Mouse (Mus musculus) MEL (cell line): ENCODE data around the gene Ttc16.

Experiments
- BHLHE40 ChIP-seq: IDR thresholded peaks from 2 replicates; pipeline ENCODE4 v1.6.1; 2012; ENCODE audit warnings: low read depth, mild to moderate bottlenecking, inconsistent platforms, low read length, improper control_type of control experiment, borderline replicate concordance
- CHD2 ChIP-seq: IDR thresholded peaks from 2 replicates; pipeline ENCODE4 v1.6.1; 2011; ENCODE audit warnings: low read length, improper control_type of control experiment
- CTCF ChIP-seq, 3 experiments: IDR thresholded peaks in 2 of 3; conservative IDR thresholded peaks in 1 of 3; 2 replicates each; pipeline ENCODE4 v1.5.1; 2011 to 2012; ENCODE audit warnings: low read length in 3 of 3, low read depth in 2 of 3, mild to moderate bottlenecking in 2 of 3, improper control_type of control experiment in 1 of 3, inconsistent platforms in 1 of 3, mixed read lengths in 1 of 3, moderate library complexity in 1 of 3; ENCODE audit not compliant: control insufficient read depth in 1 of 3, insufficient read depth in 1 of 3, poor library complexity in 1 of 3, severe bottlenecking in 1 of 3
- E2F4 ChIP-seq: IDR thresholded peaks from 2 replicates; pipeline ENCODE4 v1.6.1; 2011; ENCODE audit warnings: low read depth, low read length, improper control_type of control experiment, borderline replicate concordance
- MAZ ChIP-seq: IDR thresholded peaks from 2 replicates; pipeline ENCODE4 v1.6.1; 2012; ENCODE audit warnings: low read depth, mild to moderate bottlenecking, inconsistent platforms, low read length, improper control_type of control experiment
- MXI1 ChIP-seq: IDR thresholded peaks from 2 replicates; pipeline ENCODE4 v1.6.1; 2011; ENCODE audit warnings: mild to moderate bottlenecking, low read depth, low read length, improper control_type of control experiment
- POLR2A ChIP-seq, 2 experiments: IDR thresholded peaks; 2 replicates each; pipeline ENCODE4 v1.6.1; 2011 to 2012; ENCODE audit warnings: low read length in 2 of 2, mild to moderate bottlenecking in 2 of 2, control low read depth in 1 of 2, improper control_type of control experiment in 1 of 2, low read depth in 1 of 2, moderate library complexity in 1 of 2; ENCODE audit not compliant: control insufficient read depth in 1 of 2, insufficient read depth in 1 of 2, poor library complexity in 1 of 2
- POLR2AphosphoS2 ChIP-seq: IDR thresholded peaks from 2 replicates; pipeline ENCODE4 v1.6.1; 2011; ENCODE audit warnings: low read length, improper control_type of control experiment
- SMC3 ChIP-seq: IDR thresholded peaks from 2 replicates; pipeline ENCODE4 v1.6.1; 2011; ENCODE audit warnings: low read depth, low read length, improper control_type of control experiment
- TBP ChIP-seq: IDR thresholded peaks from 2 replicates; pipeline ENCODE4 v1.8.0; 2011; ENCODE audit warnings: low read depth, low read length, improper control_type of control experiment
- USF1 ChIP-seq: IDR thresholded peaks from 2 replicates; pipeline ENCODE4 v1.6.1; 2014; ENCODE audit warnings: low read depth, mild to moderate bottlenecking, inconsistent platforms, low read length, improper control_type of control experiment, moderate library complexity
- ZC3H11A ChIP-seq: IDR thresholded peaks from 2 replicates; pipeline ENCODE4 v1.6.1; 2012; ENCODE audit warnings: low read depth, mild to moderate bottlenecking, inconsistent platforms, low read length, improper control_type of control experiment

GRCm38 (mm10) chr2:32816946-32817581 is 41.6 kb upstream of the Ttc16 start:
- no peak for TF ChIP-seq USF1
- no peak for TF ChIP-seq BHLHE40
- no peak for TF ChIP-seq CTCF (IDR thresholded peaks at IDR 0.05 in 2 of 3, conservative IDR thresholded peaks at IDR 0.05 in 1 of 3; ENCODE audit: control insufficient read depth in 1 of 3, insufficient read depth in 1 of 3, low read depth in 2 of 3, low read length in 3 of 3, poor library complexity in 1 of 3, severe bottlenecking in 1 of 3)
- TF ChIP-seq POLR2A (IDR thresholded peaks at IDR 0.05; ENCODE audit: control insufficient read depth in 1 of 2, insufficient read depth in 1 of 2, low read depth in 1 of 2, low read length in 2 of 2, poor library complexity in 1 of 2) = no peak
- TF ChIP-seq POLR2AphosphoS2 = no peak
- no peak for TF ChIP-seq SMC3
- TF ChIP-seq MAZ = no peak
- no peak for TF ChIP-seq TBP
- TF ChIP-seq ZC3H11A = no peak
- TF ChIP-seq E2F4 = no peak
- TF ChIP-seq MXI1 = no peak
- TF ChIP-seq CHD2 = no peak
